Mouse (Mus musculus) intestine, embryonic 16.5 days (tissue): ENCODE measurements around the gene Noc4l. TPM values are rescaled to one million over a fixed set of nuclear protein-coding genes. Genes with fewer than 3 reads are reported as not detected.

ENCODE experiments used
- ATAC-seq: fragments of 200-750 bp; cut with Nextera tagmentation; 2 replicates; pipeline ENCODE4 v1.8.0; 2017; ENCODE audit warnings: moderate TSS enrichment, moderate library complexity
- H3K27ac ChIP-seq: fragments of 300-500 bp; sonication (generic); 2 replicates; pipeline ENCODE4 v1.5.1; 2014; ENCODE audit warnings: mild to moderate bottlenecking, low read length
- H3K27me3 ChIP-seq: fragments of 300-500 bp; sonication (generic); replicated peaks from 2 replicates; pipeline ENCODE4 v1.6.1; 2014; ENCODE audit warnings: low read length, control low read depth, mixed read lengths; ENCODE audit not compliant: control insufficient read depth, insufficient read depth
- H3K36me3 ChIP-seq: fragments of 300-500 bp; sonication (generic); 2 replicates; pipeline ENCODE4 v1.6.1; 2014; ENCODE audit warnings: low read length, control low read depth; ENCODE audit not compliant: control insufficient read depth, insufficient read depth
- H3K4me1 ChIP-seq: fragments of 300-500 bp; sonication (generic); 2 replicates; pipeline ENCODE4 v1.6.1; 2014; ENCODE audit warnings: low read length, control low read depth, mixed read lengths; ENCODE audit not compliant: control insufficient read depth, insufficient read depth
- H3K4me2 ChIP-seq: fragments of 300-500 bp; sonication (generic); 2 replicates; pipeline ENCODE4 v1.6.1; 2014; ENCODE audit warnings: low read depth, low read length, control low read depth
- H3K4me3 ChIP-seq: fragments of 300-500 bp; sonication (generic); 2 replicates; pipeline ENCODE4 v1.5.1; 2014; ENCODE audit warnings: mild to moderate bottlenecking, low read length
- H3K9ac ChIP-seq: fragments of 300-500 bp; sonication (generic); 2 replicates; pipeline ENCODE4 v1.6.1; 2014; ENCODE audit warnings: low read depth, low read length
- H3K9me3 ChIP-seq: fragments of 300-500 bp; sonication (generic); 2 replicates; pipeline ENCODE4 v1.6.1; 2016; ENCODE audit warnings: low read length, control low read depth; ENCODE audit not compliant: control insufficient read depth
- WGBS: fragments of 180-500 bp; shearing (Covaris S2); extraction: QIAGEN DNeasy Blood & Tissue Kit; methylation state at CpG from one replicate; pipeline ENCODE4 v1.1.7; 2014; 5-methylcytosine and 5-hydroxymethylcytosine counted together
- polyA plus RNA-seq: library from polyadenylated mRNA; unstranded; fragments of >200 nt; fragmentation: Nextera tagmentation; extraction: Ambion mirVana; gene quantifications from 2 replicates; pipeline ENCODE4 v1.2.1, GENCODE M21; 2015

Gene Noc4l
- polyA plus RNA-seq, 1 experiment from 2014 or later: 56.3 TPM

DNA sequence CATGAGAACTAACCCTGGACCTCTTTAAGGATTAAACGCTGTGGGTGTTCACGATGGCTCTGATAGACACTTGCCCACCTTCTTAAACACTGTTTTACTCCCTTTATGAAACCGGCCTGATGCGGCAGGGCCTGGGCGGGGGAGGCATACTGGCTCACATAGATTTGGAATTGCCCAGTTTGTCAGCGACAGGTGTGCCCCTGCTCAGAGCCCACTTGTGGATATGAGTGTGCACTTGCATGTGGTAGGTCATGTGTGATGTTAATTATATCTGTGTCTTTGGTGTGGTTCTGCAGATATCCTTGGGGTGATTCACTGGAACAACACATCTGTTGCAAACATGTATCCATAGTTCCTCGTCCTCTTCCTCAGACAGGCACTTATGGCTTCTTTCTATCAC lies 42.7 kb downstream of the Noc4l start:
- Histone ChIP-seq H3K9me3 (no peaks in the 10 kb centered on the region), H3K36me3 (no peaks in the 10 kb centered on the region), H3K9ac (no peak overlapping the region), H3K27me3 (no peaks in the 10 kb centered on the region), H3K4me3 (no peak overlapping the region), H3K27ac (no peak overlapping the region), H3K4me2 (no peak overlapping the region), H3K4me1 (no peaks in the 10 kb centered on the region)
- ATAC-seq: no peak
- 86% methylated on average over 7 of the region's 7 CpGs for WGBS

DNA sequence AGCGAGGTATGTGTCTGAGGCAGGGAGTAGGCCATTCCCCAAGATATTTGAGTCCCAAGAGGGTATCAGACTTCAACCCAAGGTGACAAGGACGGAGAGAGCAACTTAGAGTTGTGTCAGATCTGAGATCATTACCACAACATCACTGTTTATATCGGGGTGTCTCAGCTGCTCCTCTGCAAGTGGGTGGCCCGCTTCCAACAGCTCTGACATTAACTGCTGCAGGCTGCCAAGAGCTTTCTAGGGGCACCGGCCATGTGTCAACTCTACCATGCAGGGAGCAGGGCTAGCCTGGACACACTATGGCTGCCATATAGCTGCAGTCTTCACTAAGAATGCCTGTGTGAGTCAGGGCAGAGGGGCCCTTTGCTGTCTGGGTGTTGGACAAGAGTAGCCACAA lies 43.3 kb downstream of the Noc4l start:
- H3K27ac ChIP-seq: no peak overlapping the region
- H3K27me3 ChIP-seq: no peaks in the 10 kb centered on the region
- H3K36me3 ChIP-seq: no peaks in the 10 kb centered on the region
- no peak overlapping the region for H3K4me3 ChIP-seq
- H3K4me2 ChIP-seq: no peak overlapping the region
- ATAC-seq: no peak
- WGBS: 82% methylated on average over 5 of the region's 5 CpGs
- H3K9me3 ChIP-seq: no peaks in the 10 kb centered on the region
- H3K9ac ChIP-seq: no peak overlapping the region
- no peaks in the 10 kb centered on the region for H3K4me1 ChIP-seq

DNA sequence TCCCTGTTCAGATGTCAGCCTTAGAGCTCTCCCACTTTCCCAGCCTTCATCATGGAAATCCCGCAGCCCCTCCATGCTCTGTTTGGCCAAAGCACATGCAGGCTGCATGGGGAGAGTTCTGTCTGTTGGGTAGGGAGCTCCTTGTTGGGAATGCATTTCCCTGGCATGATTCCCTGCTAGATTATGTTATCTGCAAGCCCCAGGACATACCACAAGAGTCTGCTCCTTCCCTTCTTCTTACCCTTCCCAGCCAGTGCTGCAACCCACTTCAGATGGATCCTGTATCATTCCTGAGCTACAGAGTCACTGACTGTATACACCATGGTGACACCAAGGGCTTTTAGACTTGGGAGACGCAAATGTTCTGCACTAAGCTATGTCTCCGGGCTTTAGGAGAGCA lies 43.8 kb downstream of the Noc4l start:
- Histone ChIP-seq H3K36me3 (no peaks in the 10 kb centered on the region), H3K27me3 (no peaks in the 10 kb centered on the region), H3K4me2 (no peak overlapping the region), H3K27ac (no peak overlapping the region), H3K4me3 (no peak overlapping the region), H3K9ac (no peak overlapping the region), H3K9me3 (no peaks in the 10 kb centered on the region), H3K4me1 (no peaks in the 10 kb centered on the region)
- 88% methylated on average over 3 of the region's 3 CpGs for WGBS
- ATAC-seq: no peak

DNA sequence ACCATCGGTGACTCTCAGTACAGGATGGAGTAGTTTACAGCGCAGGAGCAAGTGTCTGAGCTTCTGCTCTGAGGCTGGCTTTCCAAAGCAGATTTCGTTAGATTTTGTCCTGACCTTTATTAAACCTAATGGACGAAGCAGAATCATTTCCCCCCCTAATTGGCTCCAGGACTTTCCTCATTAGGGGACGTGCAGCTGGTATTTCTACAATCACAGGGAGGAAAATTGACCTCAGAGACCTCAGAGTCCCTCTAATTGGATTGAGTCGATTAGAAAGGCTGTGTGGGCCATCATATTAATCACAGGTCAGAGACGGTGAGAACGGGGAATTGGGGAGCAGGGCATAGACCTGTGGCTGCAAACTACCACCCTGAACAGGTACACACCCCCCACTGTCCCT lies 44.3 kb downstream of the Noc4l start:
- H3K9ac ChIP-seq: no peak overlapping the region
- no peak overlapping the region for H3K4me3 ChIP-seq
- H3K27ac ChIP-seq: no peak overlapping the region
- no peaks in the 10 kb centered on the region for H3K27me3 ChIP-seq
- ATAC-seq: no peak
- H3K4me2 ChIP-seq: no peak overlapping the region
- no peaks in the 10 kb centered on the region for H3K36me3 ChIP-seq
- H3K4me1 ChIP-seq: no peaks in the 10 kb centered on the region
- 71% methylated on average over 8 of the region's 8 CpGs for WGBS
- no peaks in the 10 kb centered on the region for H3K9me3 ChIP-seq

DNA sequence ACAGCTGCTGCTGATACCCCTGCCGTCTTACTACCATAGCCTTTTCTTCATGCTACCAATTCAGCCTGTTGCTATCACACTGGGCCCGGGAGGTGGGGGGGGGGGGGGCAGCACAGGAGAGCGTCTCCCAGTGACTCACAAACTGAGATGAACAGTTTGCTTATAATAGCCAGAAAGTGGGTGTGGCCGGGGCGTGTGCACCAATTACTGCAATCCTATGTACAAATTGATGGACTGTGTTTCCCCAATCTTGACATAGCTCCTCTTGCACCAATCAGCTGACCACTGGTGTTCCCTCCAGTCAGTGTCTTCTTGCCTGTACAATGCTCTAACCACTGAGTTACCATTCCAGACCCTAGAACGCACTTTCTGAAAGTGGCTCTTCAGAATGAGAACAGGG lies 44.9 kb downstream of the Noc4l start:
- no peaks in the 10 kb centered on the region for H3K9me3 ChIP-seq
- H3K27me3 ChIP-seq: no peaks in the 10 kb centered on the region
- no peaks in the 10 kb centered on the region for H3K36me3 ChIP-seq
- no peak overlapping the region for H3K4me3 ChIP-seq
- no peak overlapping the region for H3K27ac ChIP-seq
- H3K9ac ChIP-seq: no peak overlapping the region
- ATAC-seq: no peak
- WGBS: 53% methylated on average over 6 of the region's 6 CpGs
- H3K4me2 ChIP-seq: no peak overlapping the region
- H3K4me1 ChIP-seq: no peaks in the 10 kb centered on the region

DNA sequence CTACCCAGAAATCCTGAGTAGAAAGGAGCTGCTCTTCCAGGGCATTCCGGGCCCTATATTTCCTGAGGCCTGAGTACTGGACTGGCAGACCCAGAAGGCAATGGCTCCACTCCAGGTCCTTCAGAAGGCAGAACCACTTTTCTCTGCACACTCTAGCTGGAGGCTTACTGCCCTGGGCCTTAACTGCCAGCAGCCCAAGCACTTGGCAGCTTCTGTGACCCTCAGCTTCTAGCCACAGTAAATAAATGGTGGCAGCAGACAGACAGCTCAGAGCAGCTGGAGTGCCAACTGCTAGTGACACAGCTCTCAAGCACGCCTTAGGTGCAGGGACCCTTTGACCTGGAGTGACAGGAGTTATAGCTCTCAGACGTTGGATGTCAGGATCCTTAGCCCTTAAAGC lies 45.5 kb downstream of the Noc4l start:
- no peak overlapping the region for H3K27ac ChIP-seq
- no peak for ATAC-seq
- H3K9ac ChIP-seq: no peak overlapping the region
- no peaks in the 10 kb centered on the region for H3K9me3 ChIP-seq
- WGBS: 64% methylated on average over 3 of the region's 3 CpGs
- H3K4me3 ChIP-seq: no peak overlapping the region
- H3K4me1 ChIP-seq: no peaks in the 10 kb centered on the region
- H3K27me3 ChIP-seq: no peaks in the 10 kb centered on the region
- no peak overlapping the region for H3K4me2 ChIP-seq
- H3K36me3 ChIP-seq: no peaks in the 10 kb centered on the region

DNA sequence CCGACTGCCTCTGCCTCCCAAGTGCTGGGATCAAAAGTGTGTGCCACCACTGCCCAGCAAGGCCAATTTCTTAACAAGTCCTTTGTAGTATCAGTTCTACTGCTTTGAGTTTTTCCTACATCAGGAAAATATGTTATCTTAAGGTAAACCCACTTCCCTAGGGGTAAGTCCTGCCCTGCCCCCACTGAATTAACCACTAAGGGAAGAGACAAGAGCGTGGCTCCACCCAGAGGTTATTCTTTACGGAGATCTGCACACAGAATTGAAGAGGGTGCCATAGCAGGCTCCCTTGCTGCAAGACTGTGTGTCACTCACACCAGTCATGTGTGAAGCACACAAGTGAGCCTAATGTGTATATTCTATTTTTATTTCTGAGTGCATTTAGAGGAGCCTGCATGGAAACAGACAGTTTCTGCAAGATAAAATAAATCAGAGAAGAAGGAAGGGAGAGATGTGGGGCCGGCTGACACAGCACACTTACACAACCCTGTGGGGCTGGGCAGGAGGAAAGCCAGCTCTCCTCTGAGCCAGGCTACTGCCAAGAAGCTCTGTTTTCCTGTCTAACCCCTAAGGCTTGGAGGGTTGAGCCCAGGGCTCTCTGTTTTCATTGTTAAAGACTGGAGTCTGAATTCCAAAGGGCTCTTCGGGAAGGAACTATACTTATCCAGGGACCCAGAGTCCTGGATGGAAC lies 47.5 kb downstream of the Noc4l start:
- H3K9ac ChIP-seq: no peak overlapping the region
- 58% methylated on average over 5 of the region's 5 CpGs for WGBS
- H3K27me3 ChIP-seq: no peaks in the 10 kb centered on the region
- no peaks in the 10 kb centered on the region for H3K4me1 ChIP-seq
- no peaks in the 10 kb centered on the region for H3K36me3 ChIP-seq
- H3K27ac ChIP-seq: no peak overlapping the region
- no peak overlapping the region for H3K4me3 ChIP-seq
- no peaks in the 10 kb centered on the region for H3K9me3 ChIP-seq
- no peak overlapping the region for H3K4me2 ChIP-seq
- no peak for ATAC-seq

DNA sequence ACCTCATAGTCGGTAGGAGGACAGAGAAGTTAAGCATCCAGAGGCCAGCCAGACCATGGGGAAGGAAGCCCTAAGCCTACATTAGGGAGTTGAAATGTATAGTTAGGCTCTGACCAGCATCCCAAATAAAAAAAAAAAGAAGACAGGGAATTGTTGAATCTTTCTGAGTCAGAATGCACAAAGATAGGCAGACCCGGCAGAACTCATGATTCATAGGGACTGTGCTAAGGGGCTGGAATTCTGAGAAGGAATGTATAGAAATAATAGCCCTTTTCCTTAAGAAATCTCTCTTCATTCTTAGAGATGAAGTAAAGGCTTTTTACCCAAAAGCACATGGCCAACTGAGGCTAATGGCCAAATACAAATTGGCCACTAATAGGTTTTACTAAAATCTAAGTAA lies 48.9 kb downstream of the Noc4l start:
- Histone ChIP-seq H3K9ac (no peak overlapping the region), H3K27ac (no peak overlapping the region), H3K36me3 (no peaks in the 10 kb centered on the region), H3K4me2 (no peak overlapping the region), H3K9me3 (no peaks in the 10 kb centered on the region), H3K4me1 (no peaks in the 10 kb centered on the region), H3K4me3 (no peak overlapping the region), H3K27me3 (0 out of 2 replicates have a peak, but pooled peaks cover 2% of the 10 kb centered on the region)
- ATAC-seq: no peak
- WGBS: 88% methylated on average over 2 of the region's 2 CpGs

DNA sequence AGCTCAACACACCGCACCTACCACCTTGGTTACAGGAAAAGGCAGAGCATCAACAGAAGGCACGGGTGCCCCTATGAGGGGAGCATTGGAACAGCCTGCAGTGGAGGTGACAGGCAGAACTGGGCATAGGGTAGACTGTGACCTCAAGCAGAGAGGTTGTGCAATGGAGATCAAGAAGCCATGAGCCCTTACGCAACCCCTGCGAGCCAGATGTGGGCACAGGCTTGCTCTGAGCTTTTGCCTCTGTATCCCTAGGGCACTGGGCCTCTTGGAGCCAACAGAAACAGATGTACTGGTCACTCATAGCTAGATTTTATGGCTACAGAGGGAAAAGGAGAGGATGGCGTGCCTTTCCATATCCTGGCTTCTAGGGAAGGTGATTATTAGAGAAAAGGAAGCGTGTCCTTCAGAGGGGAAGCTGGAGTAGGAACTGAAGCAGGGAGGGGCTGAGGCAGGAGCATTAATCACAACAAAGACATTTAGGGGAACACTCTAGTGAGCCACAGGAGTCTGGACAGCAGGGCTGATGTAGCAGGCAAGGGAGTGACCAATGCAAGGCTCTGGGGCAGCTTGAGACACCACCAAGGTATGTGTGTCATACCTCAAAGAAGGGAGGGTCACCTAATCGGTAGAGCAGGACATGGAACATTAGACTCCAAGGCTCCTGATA lies 50.1 kb downstream of the Noc4l start:
- Histone ChIP-seq H3K27me3 (0 out of 2 replicates have a peak, but pooled peaks cover 2% of the 10 kb centered on the region), H3K4me2 (no peak overlapping the region), H3K4me1 (no peaks in the 10 kb centered on the region), H3K27ac (no peak overlapping the region), H3K4me3 (no peak overlapping the region), H3K9ac (no peak overlapping the region), H3K9me3 (no peaks in the 10 kb centered on the region), H3K36me3 (no peaks in the 10 kb centered on the region)
- 78% methylated on average over 7 of the region's 7 CpGs for WGBS
- no peak for ATAC-seq
